Mouse (Mus musculus): ENCODE measurements at regions not wholly inside any gene's neighbourhood (a gene's known extent, or its start where the extent isn't known, plus 50 kb on each side); places are given as distances from the start of the nearest gene placed in this dataset.

DNA sequence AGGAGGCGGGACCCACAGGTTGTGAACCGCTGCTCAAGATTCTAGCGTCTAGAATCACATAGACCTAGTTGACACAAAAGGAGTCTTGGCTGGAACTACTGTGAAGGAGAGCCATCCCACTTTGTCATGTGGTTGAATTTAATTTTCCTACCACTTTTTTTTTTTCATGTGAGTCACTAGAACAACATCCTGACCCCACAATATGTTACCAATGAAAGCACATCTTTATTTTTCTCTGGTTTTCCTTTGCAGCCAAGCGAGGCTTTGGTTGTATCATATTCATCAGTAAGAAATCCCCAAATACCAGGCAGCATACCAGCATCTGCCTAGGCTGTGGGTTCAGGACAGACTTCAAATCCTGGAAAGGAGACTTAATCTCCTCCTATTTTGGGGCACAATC is 356.0 kb downstream of the Bckdhb start:
- dilution Hi-C loops (cut with MboI; ENCODE audit: extremely low pct_ligation_motif_present, extremely low pct_unique_long_range_greater_than_20kb, low sequenced_read_pairs), result no loop called here
- H3K9ac ChIP-seq (ENCODE audit: insufficient read depth, low read depth), result no peak overlapping the region
- in situ Hi-C loops (cut with MboI; ENCODE audit: low pct_ligation_motif_present, low pct_unique_long_range_greater_than_20kb, low sequenced_read_pairs), result no loop called here
- no peak overlapping the region for H3K4me3 ChIP-seq (replicated peaks in 1 of 3; ENCODE audit: low read depth in 2 of 3, low read length in 2 of 3, poor library complexity in 1 of 3)
- TF ChIP-seq POLR2AphosphoS2 (IDR thresholded peaks at IDR 0.05; ENCODE audit: low read depth, low read length) (no peak), ZC3H11A (IDR thresholded peaks at IDR 0.05; ENCODE audit: low read depth, low read length) (no peak), MAZ (IDR thresholded peaks at IDR 0.05; ENCODE audit: low read depth, low read length) (no peak), HCFC1 (IDR thresholded peaks at IDR 0.05; ENCODE audit: low read depth, low read length) (no peak), NRF1 (IDR thresholded peaks at IDR 0.05; ENCODE audit: low read depth, low read length) (no peak), MEF2A (IDR thresholded peaks at IDR 0.05; ENCODE audit: borderline replicate concordance, low read depth, low read length) (no peak), ELF1 (IDR thresholded peaks at IDR 0.05; ENCODE audit: low read depth, low read length) (no peak), PAX5 (IDR thresholded peaks at IDR 0.05; ENCODE audit: low read length) (no peak), MAFK (IDR thresholded peaks at IDR 0.05; ENCODE audit: insufficient replicate concordance, low read length) (no peak), USF1 (IDR thresholded peaks at IDR 0.05; ENCODE audit: low read depth, low read length) (no peak), BHLHE40 (IDR thresholded peaks at IDR 0.05; ENCODE audit: low read depth, low read length) (no peak), SMC3 (IDR thresholded peaks at IDR 0.05; ENCODE audit: low read depth, low read length) (no peak), E2F4 (IDR thresholded peaks at IDR 0.05; ENCODE audit: insufficient replicate concordance, low read depth, low read length) (no peak), MYC (IDR thresholded peaks at IDR 0.05; ENCODE audit: low read depth, low read length) (no peak), NELFE (IDR thresholded peaks at IDR 0.05; ENCODE audit: low read depth, low read length) (no peak)
- H3K9me3 ChIP-seq (replicated peaks; ENCODE audit: low read length), result peaks cover 3% of the 10 kb centered on the region
- DNase-seq (ENCODE audit: extremely low read depth), result no peak
- H3K4me2 ChIP-seq (ENCODE audit: insufficient read depth, low read depth, poor library complexity, severe bottlenecking), result no peak overlapping the region
- H3K79me2 ChIP-seq (replicated peaks; ENCODE audit: control insufficient read depth, extremely low read depth, insufficient read depth, poor library complexity, severe bottlenecking), result no peaks in the 10 kb centered on the region
- no peaks in the 10 kb centered on the region for H3K36me3 ChIP-seq (replicated peaks in 1 of 2; ENCODE audit: control insufficient read depth in 1 of 2, insufficient read depth in 1 of 2, low read length in 1 of 2)
- H3K27me3 ChIP-seq (replicated peaks), result no peaks in the 10 kb centered on the region
- H3K27ac ChIP-seq (ENCODE audit: insufficient read depth, low read depth), result no peak overlapping the region
- peaks cover 0 to 3% of the 10 kb centered on the region in 2 experiments; a peak in 1 of 4 replicates for H3K4me1 ChIP-seq (ENCODE audit: control insufficient read depth in 1 of 2, insufficient read depth in 2 of 2)

- no peak overlapping the region for H3K4me3 ChIP-seq (replicated peaks in 1 of 3; ENCODE audit: low read depth in 2 of 3, low read length in 2 of 3, poor library complexity in 1 of 3)
- dilution Hi-C loops (cut with MboI; ENCODE audit: extremely low pct_ligation_motif_present, extremely low pct_unique_long_range_greater_than_20kb, low sequenced_read_pairs), result no loop called here
- no peak for DNase-seq (ENCODE audit: extremely low read depth)
- peaks cover 0 to 3% of the 10 kb centered on the region in 2 experiments; a peak in 1 of 4 replicates for H3K4me1 ChIP-seq (ENCODE audit: control insufficient read depth in 1 of 2, insufficient read depth in 2 of 2)
- H3K79me2 ChIP-seq (replicated peaks; ENCODE audit: control insufficient read depth, extremely low read depth, insufficient read depth, poor library complexity, severe bottlenecking), result no peaks in the 10 kb centered on the region
- H3K4me2 ChIP-seq (ENCODE audit: insufficient read depth, low read depth, poor library complexity, severe bottlenecking), result no peak overlapping the region
- H3K9ac ChIP-seq (ENCODE audit: insufficient read depth, low read depth), result no peak overlapping the region
- in situ Hi-C loops (cut with MboI; ENCODE audit: low pct_ligation_motif_present, low pct_unique_long_range_greater_than_20kb, low sequenced_read_pairs), result no loop called here
- no peak for TF ChIP-seq SMC3 (IDR thresholded peaks at IDR 0.05; ENCODE audit: low read depth, low read length)
- no peak for TF ChIP-seq BHLHE40 (IDR thresholded peaks at IDR 0.05; ENCODE audit: low read depth, low read length)
- TF ChIP-seq ZMIZ1 (IDR thresholded peaks at IDR 0.05; ENCODE audit: low read depth, low read length), result no peak
- no peak for TF ChIP-seq MAFK (IDR thresholded peaks at IDR 0.05; ENCODE audit: insufficient replicate concordance, low read length)
- no peak for TF ChIP-seq MXI1 (IDR thresholded peaks at IDR 0.05; ENCODE audit: low read depth, low read length)
- TF ChIP-seq GABPA (IDR thresholded peaks at IDR 0.05; ENCODE audit: insufficient replicate concordance, low read depth, low read length), result no peak
- TF ChIP-seq RAD21 (IDR thresholded peaks at IDR 0.05; ENCODE audit: low read depth, low read length), result no peak
- TF ChIP-seq POLR2AphosphoS2 (IDR thresholded peaks at IDR 0.05; ENCODE audit: low read depth, low read length), result no peak
- no peak for TF ChIP-seq MAX (IDR thresholded peaks at IDR 0.05; ENCODE audit: low read length)
- no peak for TF ChIP-seq JUN (IDR thresholded peaks at IDR 0.05; ENCODE audit: insufficient read depth, low read depth, low read length)
- TF ChIP-seq ELF1 (IDR thresholded peaks at IDR 0.05; ENCODE audit: low read depth, low read length), result no peak
- no peak for TF ChIP-seq POLR2A (IDR thresholded peaks at IDR 0.05; ENCODE audit: low read depth, low read length)
- no peak for TF ChIP-seq TCF12 (IDR thresholded peaks at IDR 0.05; ENCODE audit: low read depth, low read length)
- no peak for TF ChIP-seq RCOR1 (conservative IDR thresholded peaks at IDR 0.05; ENCODE audit: low read depth, low read length)
- no peak for TF ChIP-seq ZNF384 (IDR thresholded peaks at IDR 0.05; ENCODE audit: low read depth, low read length)
- no peak for TF ChIP-seq IRF4 (IDR thresholded peaks at IDR 0.05; ENCODE audit: low read depth, low read length)
- no peak for TF ChIP-seq NELFE (IDR thresholded peaks at IDR 0.05; ENCODE audit: low read depth, low read length)
- H3K27me3 ChIP-seq (replicated peaks), result no peaks in the 10 kb centered on the region
- H3K9me3 ChIP-seq (replicated peaks; ENCODE audit: low read length), result peaks cover 3% of the 10 kb centered on the region
- no peak overlapping the region for H3K27ac ChIP-seq (ENCODE audit: insufficient read depth, low read depth)
- H3K36me3 ChIP-seq (replicated peaks in 1 of 2; ENCODE audit: control insufficient read depth in 1 of 2, insufficient read depth in 1 of 2, low read length in 1 of 2), result no peaks in the 10 kb centered on the region
Observed at GRCm38 (mm10) chr9:84281610-84282009, 356.7 kb downstream of the Bckdhb start.

All from CH12.LX (cell line).